Mouse (Mus musculus) liver, postnatal 0 days (tissue): ENCODE measurements around the gene Gas2.

Source experiments
- CTCF ChIP-seq: sonication (generic); IDR thresholded peaks from 2 replicates; pipeline ENCODE4 v1.5.1; 2016; ENCODE audit warnings: antibody characterized with exemption, low read depth
- EP300 ChIP-seq: IDR thresholded peaks from 2 replicates; pipeline ENCODE4 v1.6.1; 2016; ENCODE audit warnings: antibody characterized with exemption, low read depth, mild to moderate bottlenecking

GRCm38 (mm10) chr7:51821467-51821866 lies 40.3 kb upstream of the Gas2 start:
- TF ChIP-seq EP300 (no peak), CTCF (no peak)
